Mouse (Mus musculus) kidney, embryonic 14.5 days (tissue): ENCODE results near the gene Bloc1s3. TPM values are rescaled to one million over a fixed set of nuclear protein-coding genes. Genes with fewer than 3 reads are reported as not detected.

Experiments
- ATAC-seq: fragments of 200-750 bp; cut with Nextera tagmentation; 2 replicates; pipeline ENCODE4 v1.8.0; 2017; ENCODE audit warnings: moderate number of reproducible peaks, mild to moderate bottlenecking, moderate TSS enrichment, moderate library complexity; ENCODE audit not compliant: low FRiP score, low TSS enrichment
- H3K27ac ChIP-seq: fragments of 300-500 bp; sonication (generic); 2 replicates; pipeline ENCODE4 v1.5.1; 2014; ENCODE audit warnings: low read depth, mild to moderate bottlenecking, low read length, moderate library complexity, mixed read lengths
- H3K27me3 ChIP-seq: fragments of 300-500 bp; sonication (generic); 2 replicates; pipeline ENCODE4 v1.6.1; 2014; ENCODE audit warnings: mild to moderate bottlenecking, low read length; ENCODE audit not compliant: control insufficient read depth, insufficient read depth
- H3K36me3 ChIP-seq: fragments of 300-500 bp; sonication (generic); 2 replicates; pipeline ENCODE4 v1.6.1; 2014; ENCODE audit warnings: low read length, mixed read lengths; ENCODE audit not compliant: control insufficient read depth, insufficient read depth
- H3K4me1 ChIP-seq: fragments of 300-500 bp; sonication (generic); 2 replicates; pipeline ENCODE4 v1.6.1; 2014; ENCODE audit warnings: low read length, mixed read lengths; ENCODE audit not compliant: control insufficient read depth, insufficient read depth
- H3K4me2 ChIP-seq: fragments of 300-500 bp; sonication (generic); replicated peaks from 2 replicates; pipeline ENCODE4 v1.6.1; 2014; ENCODE audit warnings: low read depth, mild to moderate bottlenecking, low read length
- H3K4me3 ChIP-seq: fragments of 300-500 bp; sonication (generic); 2 replicates; pipeline ENCODE4 v1.5.1; 2014; ENCODE audit warnings: mild to moderate bottlenecking, low read length
- H3K9ac ChIP-seq: fragments of 300-500 bp; sonication (generic); 2 replicates; pipeline ENCODE4 v1.6.1; 2014; ENCODE audit warnings: low read depth, mild to moderate bottlenecking, low read length, moderate library complexity
- H3K9me3 ChIP-seq: fragments of 300-500 bp; sonication (generic); 2 replicates; pipeline ENCODE4 v1.6.1; 2016; ENCODE audit warnings: low read length; ENCODE audit not compliant: control insufficient read depth
- WGBS: fragments of 180-500 bp; shearing (Covaris S2); extraction: QIAGEN DNeasy Blood & Tissue Kit; methylation state at CpG from one replicate; pipeline ENCODE4 v1.1.7; 2014; 5-methylcytosine and 5-hydroxymethylcytosine counted together
- polyA plus RNA-seq: library from polyadenylated mRNA; unstranded; fragments of >200 nt; fragmentation: Nextera tagmentation; extraction: Ambion mirVana; gene quantifications from 2 replicates; pipeline ENCODE4 v1.2.1, GENCODE M21; 2014

The Bloc1s3 gene
- polyA plus RNA-seq, 1 experiment from 2014 or later = 1.4 TPM

DNA sequence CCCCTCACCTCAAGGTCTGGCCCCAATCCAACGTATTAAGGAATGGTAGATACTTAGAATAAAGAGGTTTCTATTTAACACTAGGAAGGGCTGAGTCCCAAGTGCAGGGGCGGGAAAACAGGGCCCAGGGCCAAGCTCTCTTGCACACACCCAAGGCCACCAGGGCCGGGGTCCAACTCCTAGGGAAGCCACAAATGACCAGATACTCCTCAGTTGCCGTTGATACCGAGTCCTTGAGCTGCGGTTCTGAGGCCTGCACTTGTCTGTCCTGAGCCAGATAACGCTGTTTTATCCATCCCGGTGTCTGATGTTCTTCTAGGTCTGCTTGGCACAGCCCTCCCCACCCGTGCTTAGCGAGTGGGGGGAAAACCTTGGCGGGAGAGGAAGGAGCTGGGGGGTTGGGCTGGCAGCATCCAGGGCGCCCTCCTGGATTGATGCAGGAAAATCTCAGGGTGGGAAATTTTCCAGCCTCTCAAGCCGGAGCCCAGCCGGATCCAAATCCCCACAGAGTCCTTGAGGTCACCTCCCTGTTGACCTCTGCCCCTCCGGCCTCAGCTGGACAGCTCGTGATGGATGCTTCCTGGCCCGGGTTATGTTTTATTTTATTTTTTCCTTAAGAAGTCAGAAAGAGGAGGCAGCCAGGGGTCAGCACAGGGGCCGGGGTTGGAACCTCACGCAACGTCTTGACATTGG lies 12.5 kb downstream of the Bloc1s3 start:
- Histone ChIP-seq H3K9me3 (no peaks in the 10 kb centered on the region), H3K36me3 (no peaks in the 10 kb centered on the region), H3K4me3 (no peak overlapping the region), H3K4me2 (no peak overlapping the region), H3K27me3 (peaks cover 15% of the 10 kb centered on the region), H3K9ac (no peak overlapping the region), H3K4me1 (0 out of 2 replicates have a peak, but pooled peaks cover 10% of the 10 kb centered on the region), H3K27ac (no peak overlapping the region)
- ATAC-seq = no peak; the same call in 1 of the 2 replicates
- WGBS = 44% methylated on average over 20 of the region's 20 CpGs

GRCm38 (mm10) chr7:19494751-19495474 lies 13.3 kb downstream of the Bloc1s3 start:
- Histone ChIP-seq H3K9ac (no peak overlapping the region; the same call in 1 of the 2 replicates), H3K27ac (no peak overlapping the region), H3K4me3 (no peak overlapping the region), H3K9me3 (no peaks in the 10 kb centered on the region), H3K36me3 (no peaks in the 10 kb centered on the region), H3K27me3 (peaks cover 21% of the 10 kb centered on the region), H3K4me1 (0 out of 2 replicates have a peak, but pooled peaks cover 10% of the 10 kb centered on the region), H3K4me2 (no peak overlapping the region)
- ATAC-seq = no peak
- 88% methylated on average over 25 of the region's 25 CpGs for WGBS

DNA sequence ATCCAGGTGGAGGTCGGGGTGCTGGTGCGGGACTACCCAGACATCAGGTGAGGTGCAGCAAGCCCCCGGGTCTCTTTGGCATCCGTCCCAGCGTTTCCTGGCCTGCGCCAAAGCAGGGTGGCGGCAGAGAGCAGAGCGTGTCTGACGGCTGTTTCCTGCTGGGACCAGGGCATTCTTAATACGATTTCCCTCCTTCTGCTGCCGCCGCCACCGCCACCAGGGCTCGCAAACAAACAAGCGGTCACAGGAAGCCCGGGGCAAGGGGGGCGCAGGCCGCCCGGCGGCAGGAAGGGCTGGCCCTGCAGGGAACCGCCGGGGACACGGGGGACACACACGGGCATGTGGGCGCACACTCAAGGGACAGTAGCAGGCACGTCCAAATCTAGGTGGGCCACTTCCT lies 16.4 kb downstream of the Bloc1s3 start:
- 0 out of 2 replicates have a peak, but pooled peaks have one; percentile 18 for ATAC-seq
- Histone ChIP-seq H3K27ac (peak overlapping the region; percentile 19; the same call in 1 of the 2 replicates), H3K4me3 (peak overlapping the region; percentile 16), H3K27me3 (peaks cover 37% of the 10 kb centered on the region), H3K4me2 (peak overlapping the region; percentile 37), H3K9ac (peak overlapping the region; percentile 25; the same call in 1 of the 2 replicates), H3K9me3 (no peaks in the 10 kb centered on the region), H3K36me3 (no peaks in the 10 kb centered on the region), H3K4me1 (0 out of 2 replicates have a peak, but pooled peaks cover 10% of the 10 kb centered on the region)
- WGBS = 6% methylated on average over 26 of the region's 26 CpGs

- no peak overlapping the region for H3K27ac ChIP-seq
- no peaks in the 10 kb centered on the region for H3K36me3 ChIP-seq
- ATAC-seq = peak; percentile 25; the same call in 1 of the 2 replicates
- WGBS = 13% methylated on average over 31 of the region's 31 CpGs
- 0 out of 2 replicates have a peak, but pooled peaks cover 6% of the 10 kb centered on the region for H3K4me1 ChIP-seq
- H3K27me3 ChIP-seq = peaks cover 38% of the 10 kb centered on the region
- peak overlapping the region; percentile 28 for H3K4me3 ChIP-seq
- H3K9me3 ChIP-seq = no peaks in the 10 kb centered on the region
- H3K4me2 ChIP-seq = peak overlapping the region; percentile 39
- H3K9ac ChIP-seq = no peak overlapping the region
These were observed 18.6 kb downstream of the Bloc1s3 start for GRCm38 (mm10) chr7:19489525-19489924.

DNA sequence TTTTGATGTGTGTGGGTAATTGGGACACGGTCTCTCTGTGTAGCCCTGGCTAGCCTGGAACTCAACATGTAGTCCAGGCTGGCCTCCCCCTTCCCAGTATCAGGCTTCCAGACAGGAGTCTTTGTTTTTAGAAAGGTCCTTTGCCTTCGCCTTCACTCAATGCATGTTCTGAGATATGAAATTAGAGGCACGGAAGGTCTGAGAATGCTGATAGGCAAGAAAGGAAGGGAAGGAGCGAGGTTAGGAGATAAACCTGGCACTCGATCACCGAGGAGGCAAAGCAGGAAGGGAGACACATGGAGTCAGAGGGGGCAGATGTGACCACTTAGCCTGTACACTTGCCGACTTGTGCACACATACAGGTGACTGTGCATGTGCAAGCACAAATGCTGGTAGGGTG lies 21.6 kb downstream of the Bloc1s3 start:
- peaks cover 32% of the 10 kb centered on the region for H3K27me3 ChIP-seq
- no peak overlapping the region for H3K27ac ChIP-seq
- no peak overlapping the region for H3K4me3 ChIP-seq
- no peaks in the 10 kb centered on the region for H3K9me3 ChIP-seq
- H3K9ac ChIP-seq = no peak overlapping the region
- ATAC-seq = no peak
- 0 out of 2 replicates have a peak, but pooled peaks cover 2% of the 10 kb centered on the region for H3K4me1 ChIP-seq
- 92% methylated on average over 7 of the region's 7 CpGs for WGBS
- H3K4me2 ChIP-seq = no peak overlapping the region
- H3K36me3 ChIP-seq = no peaks in the 10 kb centered on the region

DNA sequence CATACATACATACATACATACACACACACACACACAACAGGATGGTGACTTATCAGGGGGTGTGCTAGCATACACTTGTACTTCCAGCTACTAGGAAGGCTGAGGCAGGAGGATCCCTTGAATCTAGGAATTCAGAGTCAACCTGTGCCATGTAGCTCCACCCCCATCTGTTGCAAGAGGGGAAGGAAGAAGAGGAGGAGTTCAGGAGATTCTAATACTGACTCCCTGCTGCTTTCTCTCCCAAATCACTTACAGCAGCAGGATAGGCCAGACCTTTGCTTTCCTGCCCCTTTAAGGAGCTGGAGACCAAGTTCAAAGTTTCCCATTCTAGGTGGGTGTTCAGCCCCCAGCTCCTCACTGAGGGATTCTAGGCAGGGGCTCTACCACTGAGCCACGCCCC lies 22.7 kb downstream of the Bloc1s3 start:
- Histone ChIP-seq H3K9ac (no peak overlapping the region), H3K9me3 (no peaks in the 10 kb centered on the region), H3K27me3 (peaks cover 21% of the 10 kb centered on the region), H3K27ac (no peak overlapping the region), H3K4me1 (no peaks in the 10 kb centered on the region), H3K4me2 (no peak overlapping the region), H3K4me3 (no peak overlapping the region), H3K36me3 (no peaks in the 10 kb centered on the region)
- no peak for ATAC-seq
- WGBS = 100% methylated on average over 1 of the region's 1 CpGs

DNA sequence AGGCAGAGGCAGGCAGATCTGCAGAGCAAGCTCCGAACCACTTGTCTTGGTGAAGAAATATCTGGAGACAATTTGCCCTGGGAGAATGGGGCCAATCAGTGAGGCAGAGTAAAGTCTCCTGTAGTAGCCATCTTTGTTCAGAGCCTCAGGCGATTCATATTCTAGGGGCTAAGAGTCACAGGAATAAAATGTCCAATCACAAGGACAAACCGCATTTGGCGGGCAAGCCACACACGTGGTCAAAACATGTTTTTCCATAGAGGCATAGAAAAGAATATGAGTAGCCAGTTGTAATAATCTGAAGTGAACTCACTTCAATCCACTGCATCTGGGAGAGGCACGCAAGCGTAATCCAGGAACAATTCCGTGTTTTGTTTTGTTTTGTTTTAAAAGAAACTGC lies 24.9 kb downstream of the Bloc1s3 start:
- no peak for ATAC-seq
- H3K4me1 ChIP-seq = no peaks in the 10 kb centered on the region
- H3K9ac ChIP-seq = no peak overlapping the region
- H3K9me3 ChIP-seq = no peaks in the 10 kb centered on the region
- WGBS = 84% methylated on average over 8 of the region's 8 CpGs
- no peaks in the 10 kb centered on the region for H3K36me3 ChIP-seq
- peaks cover 3% of the 10 kb centered on the region; the same call in 1 of the 2 replicates for H3K27me3 ChIP-seq
- no peak overlapping the region for H3K4me2 ChIP-seq
- H3K4me3 ChIP-seq = no peak overlapping the region
- no peak overlapping the region for H3K27ac ChIP-seq

- Histone ChIP-seq H3K9me3 (no peaks in the 10 kb centered on the region), H3K27me3 (peaks cover 3% of the 10 kb centered on the region; the same call in 1 of the 2 replicates), H3K9ac (no peak overlapping the region), H3K36me3 (no peaks in the 10 kb centered on the region), H3K4me1 (no peaks in the 10 kb centered on the region), H3K4me3 (no peak overlapping the region), H3K4me2 (no peak overlapping the region), H3K27ac (no peak overlapping the region)
- no peak for ATAC-seq
- WGBS = 26% methylated on average over 14 of the region's 14 CpGs
These were observed 30.4 kb downstream of the Bloc1s3 start for GRCm38 (mm10) chr7:19477624-19478384.
